ENCODE assay signal across 23 mouse cellular contexts in the genomic region with DNA sequence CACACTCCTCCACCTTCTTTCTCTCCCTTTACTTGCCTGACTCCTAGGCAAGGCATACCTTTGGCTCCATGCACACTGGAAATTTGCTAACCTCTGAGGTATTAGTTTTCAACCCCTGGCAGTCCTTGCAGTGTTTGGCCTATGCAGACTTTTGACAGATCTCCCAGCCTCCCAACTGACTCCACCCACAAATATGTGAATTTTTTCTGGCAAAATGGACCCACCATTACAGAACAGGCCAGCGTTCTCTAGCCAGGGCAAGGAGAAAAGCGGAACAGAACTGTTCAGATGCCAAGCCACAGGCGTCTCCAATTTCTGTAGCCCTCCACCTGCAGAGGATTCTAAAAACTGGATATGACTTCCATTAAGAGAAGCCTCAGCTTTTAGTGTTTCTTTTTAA.
DNase-seq lines count a peak whose midpoint lies in the region; ATAC-seq lines count a peak whose summit lies in the region.
"Had no signal": no experiment of that assay in that cellular context is flagged by ENCODE, and none has a peak within 500 bp of the region (broad histone marks: within the 10 kb centered on the region; RNA-seq: fewer than 3 reads in every experiment).

No protein-coding gene starts in this region.

- H3K4me1 ChIP-seq in embryonic facial prominence, embryonic 12.5 days: peaks cover 12% of the 10 kb centered on the region; the same call in 1 of the 2 replicates
- H3K4me1 ChIP-seq in embryonic facial prominence, embryonic 10.5 days: peaks cover 15% of the 10 kb centered on the region
- H3K4me1 ChIP-seq in embryonic facial prominence, embryonic 14.5 days (ENCODE audit: control insufficient read depth, insufficient read depth, low read length): peaks cover 4% of the 10 kb centered on the region; the same call in 1 of the 2 replicates
- H3K4me1 ChIP-seq: forebrain, embryonic 10.5 days; heart, embryonic 10.5 days had no signal

- H3K9me3 ChIP-seq in embryonic facial prominence, embryonic 12.5 days: no peaks in the 10 kb centered on the region
- no peaks in the 10 kb centered on the region for H3K9me3 ChIP-seq in embryonic facial prominence, embryonic 10.5 days
- no peaks in the 10 kb centered on the region for H3K9me3 ChIP-seq in embryonic facial prominence, embryonic 14.5 days (ENCODE audit: control insufficient read depth, low read length)
- H3K9me3 ChIP-seq: forebrain, embryonic 10.5 days; heart, embryonic 10.5 days; hindbrain, embryonic 12.5 days had no signal

- H3K4me3 ChIP-seq in embryonic facial prominence, embryonic 12.5 days: no peak overlapping the region
- no peak overlapping the region for H3K4me3 ChIP-seq in embryonic facial prominence, embryonic 10.5 days
- H3K4me3 ChIP-seq in embryonic facial prominence, embryonic 14.5 days (ENCODE audit: low read depth, low read length): no peak overlapping the region
- H3K4me3 ChIP-seq: forebrain, embryonic 10.5 days; heart, embryonic 10.5 days; hindbrain, embryonic 12.5 days had no signal

- no peak for DNase-seq in embryonic facial prominence, embryonic 10.5 days (ENCODE audit: low spot score)
- DNase-seq in heart, adult 11 months: peak; percentile 61
- no peak for DNase-seq in heart, adult 18-20 months
- DNase-seq in 3T3-L1 (ENCODE audit: low read depth, low spot score): peak; percentile 8
- peak; percentile 65 for DNase-seq in embryonic facial prominence, embryonic 14.5 days (ENCODE audit: low spot score)
- no peak for DNase-seq in cerebellum, adult 9-10 months
- no peak for DNase-seq in cerebellum, postnatal 14 days
- DNase-seq: adrenal gland, adult 2 months; cerebellum, adult 11 months; cerebellum, adult 8-10 months; cerebellum, postnatal 36 days; heart, postnatal 10 days; heart, postnatal 4 days; kidney, adult 8-10 months had no signal

- H3K27me3 ChIP-seq in embryonic facial prominence, embryonic 12.5 days: no peaks in the 10 kb centered on the region
- H3K27me3 ChIP-seq in embryonic facial prominence, embryonic 10.5 days (replicated peaks; ENCODE audit: low read depth, poor library complexity, severe bottlenecking): no peaks in the 10 kb centered on the region
- no peaks in the 10 kb centered on the region for H3K27me3 ChIP-seq in embryonic facial prominence, embryonic 14.5 days (replicated peaks; ENCODE audit: control insufficient read depth, insufficient read depth, low read length)
- H3K27me3 ChIP-seq: CH12.LX; hindbrain, embryonic 12.5 days had no signal

- no peak overlapping the region for H3K9ac ChIP-seq in embryonic facial prominence, embryonic 12.5 days
- no peak overlapping the region for H3K9ac ChIP-seq in embryonic facial prominence, embryonic 14.5 days (ENCODE audit: low read depth, low read length)
- H3K9ac ChIP-seq: hindbrain, embryonic 12.5 days had no signal

- H3K4me2 ChIP-seq in embryonic facial prominence, embryonic 12.5 days (replicated peaks): no peak overlapping the region
- H3K4me2 ChIP-seq in embryonic facial prominence, embryonic 14.5 days (ENCODE audit: low read depth, low read length): no peak overlapping the region
- H3K4me2 ChIP-seq: hindbrain, embryonic 12.5 days had no signal

- H3K27ac ChIP-seq in embryonic facial prominence, embryonic 12.5 days: 0 out of 2 replicates have a peak overlapping the region, but pooled peaks have one; percentile 41
- H3K27ac ChIP-seq in embryonic facial prominence, embryonic 10.5 days (replicated peaks): no peak overlapping the region
- H3K27ac ChIP-seq in embryonic facial prominence, embryonic 14.5 days (replicated peaks; ENCODE audit: low read depth, low read length): peak overlapping the region; percentile 33; the same call in 1 of the 2 replicates
- H3K27ac ChIP-seq: forebrain, embryonic 10.5 days; heart, embryonic 10.5 days; hindbrain, embryonic 12.5 days had no signal

- WGBS in embryonic facial prominence, embryonic 12.5 days: 50% methylated on average over 3 of the region's 3 CpGs
- 84% methylated on average over 3 of the region's 3 CpGs for WGBS in embryonic facial prominence, embryonic 10.5 days
- WGBS in embryonic facial prominence, embryonic 14.5 days: 43% methylated on average over 3 of the region's 3 CpGs

- no peaks in the 10 kb centered on the region for H3K36me3 ChIP-seq in embryonic facial prominence, embryonic 12.5 days
- no peaks in the 10 kb centered on the region for H3K36me3 ChIP-seq in embryonic facial prominence, embryonic 10.5 days (replicated peaks)
- no peaks in the 10 kb centered on the region for H3K36me3 ChIP-seq in embryonic facial prominence, embryonic 14.5 days (ENCODE audit: control insufficient read depth, insufficient read depth, low read length)
- H3K36me3 ChIP-seq: forebrain, embryonic 10.5 days; heart, embryonic 10.5 days; hindbrain, embryonic 12.5 days had no signal

- no peak for ATAC-seq in embryonic facial prominence, embryonic 12.5 days (ENCODE audit: insufficient number of reproducible peaks, insufficient read depth, low FRiP score, low TSS enrichment)
- ATAC-seq in embryonic facial prominence, embryonic 14.5 days (ENCODE audit: low read depth): peak; percentile 57; the same call in 1 of the 2 replicates
- ATAC-seq: forebrain, embryonic 14.5 days; hindbrain, embryonic 16.5 days; inflammation-experienced regulatory T-cells, adult 6 months; intestine, postnatal 0 days had no signal

Comparison
In these comparisons a context has a peak if more than half of its experiments do, and no peak if none do; other contexts are left out.
1. DNase-seq: peak in heart, adult 11 months (single experiment), 3T3-L1 (single experiment) and embryonic facial prominence, embryonic 14.5 days (single experiment); none in embryonic facial prominence, embryonic 10.5 days (single experiment), heart, adult 18-20 months (0 of 2), cerebellum, adult 9-10 months (single experiment) and cerebellum, postnatal 14 days (0 of 2).